Comparison of ENCODE assay signal across 27 mouse cellular contexts in genomic region chr1:42567640-42568039, GRCm38 (mm10).
DNase-seq lines count a peak whose midpoint lies in the region; ATAC-seq lines count a peak whose summit lies in the region.
"Had no signal": no experiment of that assay in that cellular context is flagged by ENCODE, and none has a peak within 500 bp of the region (broad histone marks: within the 10 kb centered on the region; RNA-seq: fewer than 3 reads in every experiment).

No protein-coding gene starts in this region.

- no peaks in the 10 kb centered on the region for H3K4me1 ChIP-seq in kidney, embryonic 14.5 days (ENCODE audit: control insufficient read depth, insufficient read depth, low read length)
- H3K4me1 ChIP-seq: embryonic facial prominence, embryonic 10.5 days; embryonic facial prominence, embryonic 13.5 days; forebrain, embryonic 10.5 days; forebrain, embryonic 13.5 days; hindbrain, embryonic 10.5 days had no signal

- no peak overlapping the region for H3K4me3 ChIP-seq in kidney, embryonic 14.5 days (ENCODE audit: low read length)
- H3K4me3 ChIP-seq: embryonic facial prominence, embryonic 10.5 days; embryonic facial prominence, embryonic 13.5 days; erythroblast, embryonic 14.5 days; forebrain, embryonic 10.5 days; forebrain, embryonic 13.5 days; hindbrain, embryonic 10.5 days had no signal

- ATAC-seq in kidney, embryonic 14.5 days (ENCODE audit: low FRiP score, low TSS enrichment): no peak
- ATAC-seq in erythroid progenitor cell, adult 5-6 weeks (replicated peaks; ENCODE audit: low FRiP score, poor library complexity, severe bottlenecking): no peak
- ATAC-seq: CD4-positive, CD25-positive, alpha-beta regulatory T cell, adult 4 months; forebrain, embryonic 13.5 days; forebrain, embryonic 16.5 days had no signal

- H3K9me3 ChIP-seq in kidney, embryonic 14.5 days (ENCODE audit: control insufficient read depth, low read length): no peaks in the 10 kb centered on the region
- H3K9me3 ChIP-seq: embryonic facial prominence, embryonic 10.5 days; embryonic facial prominence, embryonic 13.5 days; forebrain, embryonic 10.5 days; forebrain, embryonic 13.5 days; hindbrain, embryonic 10.5 days had no signal

- H3K27ac ChIP-seq in kidney, embryonic 14.5 days (ENCODE audit: low read depth, low read length): no peak overlapping the region
- H3K27ac ChIP-seq: embryonic facial prominence, embryonic 10.5 days; embryonic facial prominence, embryonic 13.5 days; forebrain, embryonic 10.5 days; forebrain, embryonic 13.5 days; hindbrain, embryonic 10.5 days; hindbrain, embryonic 14.5 days had no signal

- no peak overlapping the region for H3K4me2 ChIP-seq in kidney, embryonic 14.5 days (replicated peaks; ENCODE audit: low read depth, low read length)
- H3K4me2 ChIP-seq: embryonic facial prominence, embryonic 13.5 days; forebrain, embryonic 13.5 days; heart, embryonic 11.5 days; hindbrain, embryonic 14.5 days had no signal

- H3K27me3 ChIP-seq in kidney, embryonic 14.5 days (ENCODE audit: control insufficient read depth, insufficient read depth, low read length): no peaks in the 10 kb centered on the region
- H3K27me3 ChIP-seq: embryonic facial prominence, embryonic 13.5 days; forebrain, embryonic 13.5 days had no signal

- no peak overlapping the region for H3K9ac ChIP-seq in kidney, embryonic 14.5 days (ENCODE audit: low read depth, low read length)
- H3K9ac ChIP-seq: embryonic facial prominence, embryonic 13.5 days; forebrain, embryonic 13.5 days; hindbrain, embryonic 14.5 days had no signal

- WGBS in kidney, embryonic 14.5 days: 81% methylated on average over 6 of the region's 6 CpGs

- H3K36me3 ChIP-seq in kidney, embryonic 14.5 days (ENCODE audit: control insufficient read depth, insufficient read depth, low read length): no peaks in the 10 kb centered on the region
- H3K36me3 ChIP-seq: embryonic facial prominence, embryonic 10.5 days; embryonic facial prominence, embryonic 13.5 days; forebrain, embryonic 10.5 days; hindbrain, embryonic 10.5 days had no signal

- DNase-seq in kidney, adult 18-20 months: peak; percentile 10
- peak; percentile 28 for DNase-seq in kidney, adult 9 months
- peak; percentile 29 for DNase-seq in kidney, postnatal 14 days
- DNase-seq in kidney, postnatal 4 days: peak; percentile 11 to 23
- DNase-seq in retina, embryonic 14.5 days (ENCODE audit: low spot score): no peak
- no peak for DNase-seq in layer of hippocampus, adult 8-10 months (ENCODE audit: low spot score in 2 of 2)
- DNase-seq: adrenal gland, adult 8-10 months; adrenal gland, postnatal 25 days; cerebellum, adult 11-12 months; cerebellum, adult 8-10 months; cerebellum, postnatal 10 days; cerebellum, postnatal 36 days; embryo, embryonic 11 days; gastrocnemius, postnatal 10 days; gastrocnemius, postnatal 36 days had no signal

Comparison
In these comparisons a context has a peak if more than half of its experiments do, and no peak if none do; other contexts are left out.
1. DNase-seq: peak in kidney, adult 18-20 months (single experiment), kidney, adult 9 months (single experiment), kidney, postnatal 14 days (single experiment) and kidney, postnatal 4 days (2 of 2); none in retina, embryonic 14.5 days (single experiment) and layer of hippocampus, adult 8-10 months (0 of 2).